14 mouse cellular contexts compared by ENCODE assay signal in the genomic region with DNA sequence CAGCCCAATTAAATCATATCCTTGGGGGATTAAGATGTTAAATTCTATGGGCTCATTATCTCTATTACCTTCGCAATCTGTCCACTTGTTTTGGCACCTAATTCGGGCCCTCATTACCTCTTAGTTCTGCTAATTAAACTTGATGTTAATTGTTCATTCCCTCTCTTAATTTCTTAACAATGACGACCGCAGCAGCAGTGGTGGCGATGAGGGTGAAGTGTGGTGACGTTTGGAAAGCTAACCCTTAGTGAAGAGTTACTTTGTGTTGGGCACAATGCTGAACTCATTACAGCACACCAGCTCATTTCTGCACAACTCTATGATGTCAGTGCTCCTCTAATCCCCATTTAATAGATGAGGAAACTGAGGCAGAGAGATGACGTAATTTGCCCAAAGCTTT.
"Had no signal": no experiment of that assay in that cellular context is flagged by ENCODE, and none has a peak within 500 bp of the region (broad histone marks: within the 10 kb centered on the region; RNA-seq: fewer than 3 reads in every experiment).

No protein-coding gene starts in this region.

- H3K27ac ChIP-seq: kidney, postnatal 0 days; limb, embryonic 15.5 days; liver, embryonic 12.5 days; midbrain, embryonic 10.5 days; midbrain, embryonic 15.5 days had no signal

- H3K9me3 ChIP-seq: limb, embryonic 15.5 days; liver, embryonic 12.5 days; midbrain, embryonic 10.5 days; midbrain, embryonic 15.5 days had no signal

- H3K36me3 ChIP-seq: liver, embryonic 12.5 days; midbrain, embryonic 15.5 days had no signal

- H3K27me3 ChIP-seq: limb, embryonic 15.5 days; liver, embryonic 12.5 days; midbrain, embryonic 15.5 days had no signal

- DNase-seq: kidney, adult 9 months; kidney, postnatal 36 days; layer of hippocampus, adult 9-11 months; layer of hippocampus, postnatal 36 days; lung, embryonic 14.5 days; lung, postnatal 10 days; lung, postnatal 4 days; right cerebral cortex, postnatal 14 days; thymus, postnatal 36 days had no signal

- H3K4me1 ChIP-seq: midbrain, embryonic 15.5 days had no signal

- ATAC-seq: liver, embryonic 12.5 days; midbrain, embryonic 15.5 days had no signal

- H3K9ac ChIP-seq: limb, embryonic 15.5 days; liver, embryonic 12.5 days; lung, embryonic 14.5 days; midbrain, embryonic 15.5 days had no signal

- H3K4me2 ChIP-seq: limb, embryonic 15.5 days; liver, embryonic 12.5 days; lung, embryonic 14.5 days; midbrain, embryonic 15.5 days had no signal

- H3K4me3 ChIP-seq: limb, embryonic 15.5 days; liver, embryonic 12.5 days; midbrain, embryonic 10.5 days; midbrain, embryonic 15.5 days had no signal
